Mouse (Mus musculus) megakaryocyte progenitor cell, adult 5-6 weeks (primary cell): ENCODE results near the gene Npas2. TPM values are rescaled to one million over a fixed set of nuclear protein-coding genes. Genes with fewer than 3 reads are reported as not detected.

ENCODE experiments used
- ATAC-seq: replicated peaks from 2 replicates; pipeline ENCODE4 v1.8.0; 2016; ENCODE audit warnings: mild to moderate bottlenecking, moderate TSS enrichment, inconsistent platforms; ENCODE audit not compliant: poor library complexity
- total RNA-seq, 2 experiments: library from RNA; stranded (forward) in 1 of 2; stranded (reverse) in 1 of 2; fragments of 157-497, 149-512 nt in 1 of 2; fragments of 200-1000 nt in 1 of 2; gene quantifications; 2 replicates each; pipeline versions ENCODE4 v1.2.3 to v1.2.4; 2015 to 2017

Npas2 gene
- total RNA-seq, 2 experiments from 2014 or later, result 0.07 TPM; not detected in 1

- no peak for ATAC-seq
These were observed 213.6 kb downstream of the Npas2 start for GRCm38 (mm10) chr1:39407108-39407507.

GRCm38 (mm10) chr1:39408123-39408522 is 214.6 kb downstream of the Npas2 start:
- ATAC-seq, result 0 out of 2 replicates have a peak, but pooled peaks have one; percentile 5

- ATAC-seq, result peak; percentile 83
These were observed 215.1 kb downstream of the Npas2 start for GRCm38 (mm10) chr1:39408668-39409067.

- ATAC-seq, result no peak
These were observed 216.7 kb downstream of the Npas2 start for GRCm38 (mm10) chr1:39410085-39410821.

Other genes with a start within 250 kb of the Npas2 start
- gene Pdcl3, start 208.1 kb upstream of the Npas2 start, total RNA-seq (2015), result 67.0 and 76.1 TPM in 2 replicates
- 56.1 and 63.5 TPM in 2 replicates for gene Pdcl3, start 208.1 kb upstream of the Npas2 start, total RNA-seq (2017)
- 2,167 and 2,499 TPM in 2 replicates for gene Rpl31, start 174.1 kb downstream of the Npas2 start, total RNA-seq (2015)
- 497 and 660 TPM in 2 replicates for gene Rpl31, start 174.1 kb downstream of the Npas2 start, total RNA-seq (2017)